Mouse (Mus musculus): ENCODE measurements around the gene Lhpp.
A peak's percentile ranks its signal among the peaks of the same experiment; 100 is the strongest.

Gene Lhpp

GRCm38 (mm10) chr7:132610468-132611318 lies at the start of gene Lhpp:
TSS of gene Lhpp (plus strand) at chr7:132610638.
- DNase-seq (ENCODE audit: low read depth, low spot score): peak; percentile 75

GRCm38 (mm10) chr7:132565831-132566230 lies 44.6 kb upstream of the Lhpp start:
- DNase-seq (ENCODE audit: low read depth, low spot score): no peak

- DNase-seq (ENCODE audit: low read depth, low spot score): no peak
Measured at GRCm38 (mm10) chr7:132568817-132569216, 41.6 kb upstream of the Lhpp start.

- no peak for DNase-seq (ENCODE audit: low read depth, low spot score)
Measured at GRCm38 (mm10) chr7:132570071-132570470, 40.4 kb upstream of the Lhpp start.

- DNase-seq (ENCODE audit: low read depth, low spot score): no peak
Measured at GRCm38 (mm10) chr7:132571481-132571880, 39.0 kb upstream of the Lhpp start.

GRCm38 (mm10) chr7:132572738-132573137 lies 37.7 kb upstream of the Lhpp start:
- DNase-seq (ENCODE audit: low read depth, low spot score): no peak

- no peak for DNase-seq (ENCODE audit: low read depth, low spot score)
Measured at GRCm38 (mm10) chr7:132573205-132573604, 37.2 kb upstream of the Lhpp start.

GRCm38 (mm10) chr7:132574646-132575045 lies 35.8 kb upstream of the Lhpp start:
- no peak for DNase-seq (ENCODE audit: low read depth, low spot score)

- DNase-seq (ENCODE audit: low read depth, low spot score): peak; percentile 88
Measured at GRCm38 (mm10) chr7:132575623-132576022, 34.8 kb upstream of the Lhpp start.

- peak; percentile 95 for DNase-seq (ENCODE audit: low read depth, low spot score)
Measured at GRCm38 (mm10) chr7:132576116-132576650, 34.3 kb upstream of the Lhpp start, which contains the start of gene Oat. TSS of gene Oat (minus strand) at chr7:132576398.

- no peak for DNase-seq (ENCODE audit: low read depth, low spot score)
Measured at GRCm38 (mm10) chr7:132576891-132577290, 33.5 kb upstream of the Lhpp start.

GRCm38 (mm10) chr7:132580511-132580910 lies 29.9 kb upstream of the Lhpp start:
- DNase-seq (ENCODE audit: low read depth, low spot score): no peak

- no peak for DNase-seq (ENCODE audit: low read depth, low spot score)
Measured at GRCm38 (mm10) chr7:132581441-132581840, 29.0 kb upstream of the Lhpp start.

- DNase-seq (ENCODE audit: low read depth, low spot score): no peak
Measured at GRCm38 (mm10) chr7:132585695-132586491, 24.5 kb upstream of the Lhpp start.

- DNase-seq (ENCODE audit: low read depth, low spot score): no peak
Measured at GRCm38 (mm10) chr7:132587167-132587566, 23.3 kb upstream of the Lhpp start.

GRCm38 (mm10) chr7:132589610-132590009 lies 20.8 kb upstream of the Lhpp start:
- no peak for DNase-seq (ENCODE audit: low read depth, low spot score)

- no peak for DNase-seq (ENCODE audit: low read depth, low spot score)
Measured at GRCm38 (mm10) chr7:132593762-132594161, 16.7 kb upstream of the Lhpp start.

- no peak for DNase-seq (ENCODE audit: low read depth, low spot score)
Measured at GRCm38 (mm10) chr7:132594325-132594724, 16.1 kb upstream of the Lhpp start.

GRCm38 (mm10) chr7:132595787-132596186 lies 14.7 kb upstream of the Lhpp start:
- no peak for DNase-seq (ENCODE audit: low read depth, low spot score)

- no peak for DNase-seq (ENCODE audit: low read depth, low spot score)
Measured at GRCm38 (mm10) chr7:132596557-132597250, 13.7 kb upstream of the Lhpp start.

GRCm38 (mm10) chr7:132597251-132598041 lies 13.0 kb upstream of the Lhpp start:
- DNase-seq (ENCODE audit: low read depth, low spot score): no peak
